Mouse (Mus musculus): ENCODE results near the gene Avil.

GRCm38 (mm10) chr10:127036273-127036672 lies 35.8 kb downstream of the Avil start:
- no peak for TF ChIP-seq CTCF (IDR thresholded peaks at IDR 0.05; ENCODE audit: extremely low read depth, insufficient read length, insufficient replicate concordance, low read depth, low read length)
- no peak for TF ChIP-seq POLR2A (IDR thresholded peaks at IDR 0.05; ENCODE audit: low read depth, low read length)

All from small intestine, adult 2 months (tissue).